Mouse (Mus musculus) liver, postnatal 0 days (tissue): Measurements from ENCODE around the gene Smim15. TPM values are rescaled to one million over a fixed set of nuclear protein-coding genes. Genes with fewer than 3 reads are reported as not detected.

Source experiments
- ATAC-seq: fragments of 200-750 bp; cut with Nextera tagmentation; 2 replicates; pipeline ENCODE4 v1.8.0; 2017; ENCODE audit warnings: mild to moderate bottlenecking, moderate library complexity
- DNase-seq: peaks from one replicate; pipeline ENCODE4 v3.0.0-alpha.2; 2016
- H3K27ac ChIP-seq: fragments of 300-500 bp; sonication (generic); 2 replicates; pipeline ENCODE4 v1.5.1; 2014; ENCODE audit warnings: antibody characterized with exemption, moderate library complexity, mild to moderate bottlenecking, low read depth
- H3K27me3 ChIP-seq: fragments of 300-500 bp; sonication (generic); 2 replicates; pipeline ENCODE4 v1.6.1; 2014; ENCODE audit warnings: low read length, control low read depth, mixed read lengths; ENCODE audit not compliant: insufficient read depth
- H3K36me3 ChIP-seq: fragments of 300-500 bp; sonication (generic); replicated peaks from 2 replicates; pipeline ENCODE4 v1.6.1; 2014; ENCODE audit warnings: mild to moderate bottlenecking, control low read depth, low read length, moderate library complexity, mixed read lengths; ENCODE audit not compliant: insufficient read depth
- H3K4me1 ChIP-seq: fragments of 300-500 bp; sonication (generic); 2 replicates; pipeline ENCODE4 v1.6.1; 2014; ENCODE audit warnings: antibody characterized with exemption, mild to moderate bottlenecking, control low read depth; ENCODE audit not compliant: insufficient read depth
- H3K4me2 ChIP-seq: fragments of 300-500 bp; sonication (generic); 2 replicates; pipeline ENCODE4 v1.6.1; 2014; ENCODE audit warnings: low read depth, mild to moderate bottlenecking, low read length, moderate library complexity, mixed read lengths
- H3K4me3 ChIP-seq: fragments of 300-500 bp; sonication (generic); 2 replicates; pipeline ENCODE4 v1.5.1; 2014; ENCODE audit warnings: low read depth, low read length
- H3K9ac ChIP-seq: fragments of 300-500 bp; sonication (generic); replicated peaks from 2 replicates; pipeline ENCODE4 v1.6.1; 2014; ENCODE audit warnings: mild to moderate bottlenecking, moderate library complexity
- H3K9me3 ChIP-seq: fragments of 300-500 bp; sonication (generic); 2 replicates; pipeline ENCODE4 v1.6.1; 2016; ENCODE audit warnings: mild to moderate bottlenecking, control low read depth, low read length, mixed read lengths
- CTCF ChIP-seq: sonication (generic); IDR thresholded peaks from 2 replicates; pipeline ENCODE4 v1.5.1; 2016; ENCODE audit warnings: antibody characterized with exemption, low read depth
- EP300 ChIP-seq: IDR thresholded peaks from 2 replicates; pipeline ENCODE4 v1.6.1; 2016; ENCODE audit warnings: antibody characterized with exemption, low read depth, mild to moderate bottlenecking
- WGBS: fragments of 180-500 bp; shearing (Covaris S2); extraction: QIAGEN DNeasy Blood & Tissue Kit; methylation state at CpG from one replicate; pipeline ENCODE4 v1.1.7; 2014; ENCODE audit not compliant: insufficient replicate concordance; 5-methylcytosine and 5-hydroxymethylcytosine counted together
- polyA plus RNA-seq: library from polyadenylated mRNA; unstranded; fragments of >200 nt; fragmentation: Nextera tagmentation; extraction: Ambion mirVana; gene quantifications from 2 replicates; pipeline ENCODE4 v1.2.1, GENCODE M21; 2015

Smim15 gene
- polyA plus RNA-seq, result 18.0 and 19.9 TPM in 2 replicates

- H3K27ac ChIP-seq, result peak within 1 kb of the TSS; percentile 89
- H3K36me3 ChIP-seq, result peaks cover 12% of the 10 kb centered on the region
- peak within 1 kb of the TSS; percentile 87 for H3K4me3 ChIP-seq
- under 1% methylated on average over 59 of the region's 71 CpGs for WGBS
- peak; percentile 94 for DNase-seq
- H3K27me3 ChIP-seq, result no peaks in the 10 kb centered on the region
- H3K9ac ChIP-seq, result peak within 1 kb of the TSS; percentile 84
- H3K4me1 ChIP-seq, result peaks cover 28% of the 10 kb centered on the region
- H3K4me2 ChIP-seq, result peak within 1 kb of the TSS; percentile 95
- no peaks in the 10 kb centered on the region for H3K9me3 ChIP-seq
- TF ChIP-seq EP300 (no peak), CTCF (no peak)
- peak; percentile 95 for ATAC-seq
These were observed at the start of gene Smim15 for GRCm38 (mm10) chr13:108044222-108044941. TSS of gene Smim15 (plus strand) at chr13:108044446.

- WGBS, result 59% methylated on average over 7 of the region's 7 CpGs
These were observed 49.0 kb upstream of the Smim15 start for GRCm38 (mm10) chr13:107995211-107995610.

GRCm38 (mm10) chr13:107996301-107996700 is 47.9 kb upstream of the Smim15 start:
- Histone ChIP-seq H3K9ac (no peak overlapping the region), H3K9me3 (no peaks in the 10 kb centered on the region), H3K27ac (no peak overlapping the region), H3K4me2 (no peak overlapping the region), H3K4me1 (no peaks in the 10 kb centered on the region), H3K36me3 (no peaks in the 10 kb centered on the region), H3K4me3 (no peak overlapping the region), H3K27me3 (no peaks in the 10 kb centered on the region)
- no peak for TF ChIP-seq CTCF
- no peak for TF ChIP-seq EP300
- WGBS, result 71% methylated on average over 3 of the region's 3 CpGs
- DNase-seq, result no peak
- ATAC-seq, result no peak

More at GRCm38 (mm10) chr13:107995211-107995610, 49.0 kb upstream of the Smim15 start:
- Histone ChIP-seq H3K27me3 (no peaks in the 10 kb centered on the region), H3K9me3 (no peaks in the 10 kb centered on the region), H3K4me2 (no peak overlapping the region), H3K9ac (no peak overlapping the region), H3K4me3 (no peak overlapping the region), H3K36me3 (no peaks in the 10 kb centered on the region), H3K4me1 (no peaks in the 10 kb centered on the region), H3K27ac (no peak overlapping the region)
- TF ChIP-seq CTCF (no peak), EP300 (no peak)
- no peak for ATAC-seq
- DNase-seq, result no peak

- ATAC-seq (no peak), DNase-seq (no peak)
- Histone ChIP-seq H3K27me3 (no peaks in the 10 kb centered on the region), H3K36me3 (no peaks in the 10 kb centered on the region), H3K4me2 (no peak overlapping the region), H3K27ac (no peak overlapping the region), H3K9me3 (no peaks in the 10 kb centered on the region), H3K4me3 (no peak overlapping the region), H3K9ac (no peak overlapping the region), H3K4me1 (no peaks in the 10 kb centered on the region)
- 65% methylated on average over 4 of the region's 4 CpGs for WGBS
- TF ChIP-seq EP300 (no peak), CTCF (no peak)
These were observed 36.4 kb upstream of the Smim15 start for GRCm38 (mm10) chr13:108007861-108008260.

- Histone ChIP-seq H3K4me2 (no peak overlapping the region), H3K4me3 (no peak overlapping the region), H3K27me3 (no peaks in the 10 kb centered on the region), H3K27ac (no peak overlapping the region), H3K4me1 (0 out of 2 replicates have a peak, but pooled peaks cover 2% of the 10 kb centered on the region), H3K9me3 (no peaks in the 10 kb centered on the region), H3K36me3 (no peaks in the 10 kb centered on the region), H3K9ac (no peak overlapping the region)
- WGBS, result 71% methylated on average over 8 of the region's 8 CpGs
- TF ChIP-seq CTCF, result no peak
- ATAC-seq (no peak), DNase-seq (no peak)
These were observed 31.1 kb upstream of the Smim15 start for GRCm38 (mm10) chr13:108013110-108013509.

- Histone ChIP-seq H3K27ac (no peak overlapping the region), H3K4me1 (0 out of 2 replicates have a peak, but pooled peaks cover 2% of the 10 kb centered on the region), H3K27me3 (no peaks in the 10 kb centered on the region), H3K9me3 (no peaks in the 10 kb centered on the region), H3K36me3 (no peaks in the 10 kb centered on the region), H3K4me3 (no peak overlapping the region), H3K9ac (no peak overlapping the region), H3K4me2 (no peak overlapping the region)
- WGBS, result 74% methylated on average over 6 of the region's 6 CpGs
- DNase-seq (no peak), ATAC-seq (peak; percentile 63)
- no peak for TF ChIP-seq EP300
- TF ChIP-seq CTCF, result no peak
These were observed 30.4 kb upstream of the Smim15 start for GRCm38 (mm10) chr13:108013839-108014238.

- no peak overlapping the region for H3K27ac ChIP-seq
- ATAC-seq (no peak), DNase-seq (no peak)
- WGBS, result 72% methylated on average over 6 of the region's 6 CpGs
- H3K9me3 ChIP-seq, result no peaks in the 10 kb centered on the region
- no peak overlapping the region for H3K4me3 ChIP-seq
- 0 out of 2 replicates have a peak, but pooled peaks cover 2% of the 10 kb centered on the region for H3K4me1 ChIP-seq
- no peak overlapping the region for H3K4me2 ChIP-seq
- H3K27me3 ChIP-seq, result no peaks in the 10 kb centered on the region
- TF ChIP-seq EP300 (no peak), CTCF (no peak)
- H3K36me3 ChIP-seq, result no peaks in the 10 kb centered on the region
- H3K9ac ChIP-seq, result no peak overlapping the region
These were observed 29.1 kb upstream of the Smim15 start for GRCm38 (mm10) chr13:108015166-108015565.
